Mouse (Mus musculus): Measurements from ENCODE around the gene Slco3a1. TPM values are rescaled to one million over a fixed set of nuclear protein-coding genes. Genes with fewer than 3 reads are reported as not detected.

The Slco3a1 gene
- polyA plus RNA-seq, 1 experiment from 2014 or later, result 19.5 TPM

DNA sequence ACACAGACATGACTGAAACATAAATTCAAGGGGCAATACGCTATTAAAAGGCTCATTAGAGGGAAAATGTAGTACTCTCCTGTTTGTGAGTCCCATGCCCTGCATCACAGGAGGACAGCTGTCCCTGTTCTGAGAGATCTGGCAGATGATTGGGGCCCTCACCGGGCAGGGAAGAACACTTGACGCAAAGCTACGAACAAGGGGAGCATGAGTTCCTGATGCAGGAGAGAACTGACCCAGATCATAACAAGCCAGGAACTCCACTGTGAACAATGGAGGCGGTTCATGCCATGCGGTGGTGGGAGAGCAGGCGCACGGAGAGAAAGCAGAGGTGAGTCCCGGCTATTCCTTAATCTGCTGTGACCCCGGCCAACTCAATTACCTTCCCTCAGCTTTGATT lies 48.9 kb downstream of the Slco3a1 start:
- H3K4me1 ChIP-seq, result peaks cover 17% of the 10 kb centered on the region
- peaks cover 4% of the 10 kb centered on the region for H3K36me3 ChIP-seq
- ATAC-seq (ENCODE audit: extremely low read depth, insufficient number of reproducible peaks, low FRiP score, low TSS enrichment), result no peak
- 75% methylated on average over 10 of the region's 10 CpGs for WGBS
- no peak overlapping the region for H3K9ac ChIP-seq
- no peak overlapping the region for H3K4me3 ChIP-seq
- no peaks in the 10 kb centered on the region for H3K27me3 ChIP-seq (replicated peaks)
- no peak overlapping the region for H3K27ac ChIP-seq (replicated peaks)
- no peaks in the 10 kb centered on the region for H3K9me3 ChIP-seq
- H3K4me2 ChIP-seq, result no peak overlapping the region

DNA sequence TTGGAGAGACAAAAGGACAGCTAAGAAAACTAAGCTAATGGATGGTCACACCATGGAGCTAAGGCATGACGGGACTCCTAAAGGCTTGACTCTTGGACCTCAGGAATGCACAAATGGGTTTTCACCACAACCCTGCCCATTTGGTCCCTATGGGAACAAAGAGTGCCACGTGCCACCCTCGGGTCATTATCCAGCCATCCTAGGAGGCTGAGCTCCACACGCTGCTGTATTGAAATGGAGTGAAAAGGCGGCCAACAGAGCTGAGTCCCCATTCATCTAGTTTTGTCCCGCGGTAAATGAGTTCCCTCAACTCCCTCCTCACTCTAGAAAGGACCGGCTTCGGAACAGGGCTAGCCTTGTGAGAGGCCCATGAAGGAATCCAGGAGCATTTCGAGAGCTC lies 53.4 kb downstream of the Slco3a1 start:
- no peak overlapping the region for H3K4me2 ChIP-seq
- H3K27me3 ChIP-seq (replicated peaks), result no peaks in the 10 kb centered on the region
- H3K36me3 ChIP-seq, result peaks cover 4% of the 10 kb centered on the region
- H3K9me3 ChIP-seq, result no peaks in the 10 kb centered on the region
- H3K4me3 ChIP-seq, result no peak overlapping the region
- no peak for ATAC-seq (ENCODE audit: extremely low read depth, insufficient number of reproducible peaks, low FRiP score, low TSS enrichment)
- H3K27ac ChIP-seq (replicated peaks), result no peak overlapping the region
- H3K9ac ChIP-seq, result no peak overlapping the region
- WGBS, result 72% methylated on average over 10 of the region's 10 CpGs
- peaks cover under 1% of the 10 kb centered on the region; the same call in 1 of the 2 replicates for H3K4me1 ChIP-seq

DNA sequence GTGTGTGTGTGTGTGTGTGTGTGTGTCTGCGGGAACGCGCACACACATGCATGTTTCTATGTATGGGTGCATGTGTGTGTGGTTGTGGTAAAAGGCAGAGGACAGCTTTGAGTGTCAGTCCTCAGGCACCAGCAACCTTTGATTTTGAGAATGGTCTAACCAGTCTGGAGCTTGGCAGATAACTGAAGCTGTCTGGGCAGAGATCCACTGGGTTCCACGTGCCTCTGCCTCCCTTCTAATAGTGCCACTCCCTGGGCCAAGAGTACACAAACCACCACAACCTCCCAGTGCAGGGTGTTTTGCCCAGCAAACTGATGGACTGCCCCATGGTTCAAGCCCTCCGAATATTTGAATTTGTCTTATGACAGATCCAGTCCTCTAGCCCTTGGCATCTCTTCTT lies 55.1 kb downstream of the Slco3a1 start:
- H3K36me3 ChIP-seq, result peaks cover 4% of the 10 kb centered on the region
- H3K9me3 ChIP-seq, result no peaks in the 10 kb centered on the region
- H3K4me3 ChIP-seq, result no peak overlapping the region
- no peak for ATAC-seq (ENCODE audit: extremely low read depth, insufficient number of reproducible peaks, low FRiP score, low TSS enrichment)
- no peak overlapping the region for H3K27ac ChIP-seq (replicated peaks)
- no peaks in the 10 kb centered on the region for H3K27me3 ChIP-seq (replicated peaks)
- no peak overlapping the region for H3K4me2 ChIP-seq
- H3K9ac ChIP-seq, result no peak overlapping the region
- WGBS, result 86% methylated on average over 5 of the region's 5 CpGs
- H3K4me1 ChIP-seq, result no peaks in the 10 kb centered on the region

DNA sequence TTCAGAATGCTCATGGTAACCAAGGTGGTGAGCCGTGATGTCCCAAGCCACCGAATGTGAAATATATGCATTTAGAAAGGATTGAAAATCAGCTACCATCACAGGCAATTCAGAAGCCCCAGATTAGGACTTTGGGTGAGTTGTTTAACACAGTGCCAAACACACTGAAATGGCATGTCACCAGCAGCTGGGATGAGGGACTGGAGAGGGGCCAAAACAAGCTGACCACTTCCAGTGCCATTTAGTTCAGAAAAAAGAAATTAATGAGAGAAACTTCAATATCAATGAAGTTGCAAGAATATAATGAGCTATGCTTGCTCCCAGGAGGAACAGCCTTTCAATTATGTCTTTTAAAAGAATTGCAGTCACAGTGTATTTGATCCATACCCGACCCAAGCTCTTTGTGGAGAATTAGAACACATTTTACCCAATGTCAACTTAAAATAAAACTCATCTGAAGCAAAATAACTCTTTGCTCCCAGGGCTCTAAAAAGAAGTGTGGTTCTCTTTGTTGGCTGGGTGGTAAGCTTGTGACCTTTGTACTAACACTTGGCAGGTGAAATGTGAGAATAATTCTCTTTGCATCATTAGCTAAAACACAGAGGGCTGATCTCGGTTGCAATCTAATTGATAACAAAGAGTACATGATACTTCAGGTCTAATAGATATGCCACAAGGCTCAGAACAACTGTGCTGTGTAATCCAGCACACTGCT lies 56.2 kb downstream of the Slco3a1 start:
- Histone ChIP-seq H3K36me3 (no peaks in the 10 kb centered on the region), H3K4me2 (no peak overlapping the region), H3K27ac (replicated peaks) (no peak overlapping the region), H3K27me3 (replicated peaks) (no peaks in the 10 kb centered on the region), H3K9me3 (no peaks in the 10 kb centered on the region), H3K4me1 (no peaks in the 10 kb centered on the region), H3K4me3 (no peak overlapping the region), H3K9ac (no peak overlapping the region)
- no peak for ATAC-seq (ENCODE audit: extremely low read depth, insufficient number of reproducible peaks, low FRiP score, low TSS enrichment)
- WGBS, result 80% methylated on average over 4 of the region's 4 CpGs

DNA sequence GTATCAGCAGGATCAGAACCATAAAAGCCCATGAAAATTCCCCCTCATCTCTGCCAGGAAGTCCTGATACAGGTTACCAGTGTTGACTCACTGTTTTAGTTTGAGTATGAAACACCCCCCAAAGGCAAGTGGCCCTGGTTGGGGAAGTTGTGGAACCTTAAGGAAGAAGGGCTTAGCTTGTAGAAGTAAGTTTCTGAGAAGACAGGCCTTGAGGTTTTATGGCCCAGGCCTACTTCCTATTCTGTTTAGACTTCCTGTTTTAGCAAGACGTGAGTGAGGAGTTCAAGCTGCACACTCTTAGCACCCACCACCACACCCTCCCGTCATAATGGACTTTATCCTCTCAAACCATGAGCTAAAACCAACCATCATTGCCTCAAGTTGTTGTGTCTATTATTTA lies 57.4 kb downstream of the Slco3a1 start:
- no peak overlapping the region for H3K4me2 ChIP-seq
- H3K4me1 ChIP-seq, result no peaks in the 10 kb centered on the region
- no peak overlapping the region for H3K4me3 ChIP-seq
- H3K9me3 ChIP-seq, result no peaks in the 10 kb centered on the region
- no peak overlapping the region for H3K27ac ChIP-seq (replicated peaks)
- H3K27me3 ChIP-seq (replicated peaks), result no peaks in the 10 kb centered on the region
- no peak overlapping the region for H3K9ac ChIP-seq
- no peak for ATAC-seq (ENCODE audit: extremely low read depth, insufficient number of reproducible peaks, low FRiP score, low TSS enrichment)
- no peaks in the 10 kb centered on the region for H3K36me3 ChIP-seq
- 73% methylated on average over 2 of the region's 2 CpGs for WGBS

DNA sequence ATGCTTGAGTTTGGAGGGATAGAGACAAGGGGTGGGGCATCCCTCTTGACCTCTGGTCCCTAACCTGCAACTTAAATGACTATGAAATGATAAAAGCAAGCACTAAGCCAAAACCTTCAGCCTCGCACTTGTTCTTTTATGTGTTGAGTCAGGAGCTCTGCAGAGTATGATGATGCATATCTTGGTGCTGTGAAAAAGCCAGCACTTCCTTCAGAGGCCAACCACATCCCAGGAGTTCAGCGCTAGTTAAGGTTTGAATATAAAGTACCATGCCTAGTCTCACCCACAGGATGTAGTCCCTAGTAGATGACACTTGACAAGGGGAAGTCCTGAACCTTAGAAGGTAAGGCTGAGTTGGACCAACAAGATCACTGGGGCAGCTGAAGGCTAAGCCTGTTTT lies 59.1 kb downstream of the Slco3a1 start:
- 78% methylated on average over 2 of the region's 2 CpGs for WGBS
- H3K4me3 ChIP-seq, result no peak overlapping the region
- H3K27ac ChIP-seq (replicated peaks), result no peak overlapping the region
- H3K4me1 ChIP-seq, result 0 out of 2 replicates have a peak, but pooled peaks cover 4% of the 10 kb centered on the region
- no peaks in the 10 kb centered on the region for H3K36me3 ChIP-seq
- no peak for ATAC-seq (ENCODE audit: extremely low read depth, insufficient number of reproducible peaks, low FRiP score, low TSS enrichment)
- H3K27me3 ChIP-seq (replicated peaks), result no peaks in the 10 kb centered on the region
- no peaks in the 10 kb centered on the region for H3K9me3 ChIP-seq
- no peak overlapping the region for H3K4me2 ChIP-seq
- H3K9ac ChIP-seq, result no peak overlapping the region

DNA sequence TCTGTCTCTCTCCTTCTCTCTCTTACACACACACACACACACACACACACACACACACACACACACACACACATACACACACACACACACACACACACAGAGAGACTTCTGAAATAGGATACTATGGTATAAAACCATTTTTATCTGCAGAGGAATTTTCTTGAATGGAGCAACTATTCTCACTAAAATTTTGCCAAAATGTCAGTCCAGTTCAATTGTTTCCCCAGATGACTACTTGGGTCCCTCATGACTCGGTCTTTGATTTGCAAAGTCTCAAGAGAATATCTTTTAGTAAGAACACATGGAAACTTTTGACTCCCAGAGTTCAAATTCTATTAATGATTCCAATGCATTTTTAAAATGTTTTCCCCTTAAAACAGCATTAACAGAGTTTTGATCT lies 60.8 kb downstream of the Slco3a1 start:
- H3K4me2 ChIP-seq, result no peak overlapping the region
- H3K27ac ChIP-seq (replicated peaks), result no peak overlapping the region
- no peaks in the 10 kb centered on the region for H3K27me3 ChIP-seq (replicated peaks)
- no peak for ATAC-seq (ENCODE audit: extremely low read depth, insufficient number of reproducible peaks, low FRiP score, low TSS enrichment)
- H3K4me1 ChIP-seq, result 0 out of 2 replicates have a peak, but pooled peaks cover 4% of the 10 kb centered on the region
- no peak overlapping the region for H3K9ac ChIP-seq
- WGBS, result 68% methylated on average over 1 of the region's 1 CpGs
- H3K4me3 ChIP-seq, result no peak overlapping the region
- no peaks in the 10 kb centered on the region for H3K9me3 ChIP-seq
- no peaks in the 10 kb centered on the region for H3K36me3 ChIP-seq

DNA sequence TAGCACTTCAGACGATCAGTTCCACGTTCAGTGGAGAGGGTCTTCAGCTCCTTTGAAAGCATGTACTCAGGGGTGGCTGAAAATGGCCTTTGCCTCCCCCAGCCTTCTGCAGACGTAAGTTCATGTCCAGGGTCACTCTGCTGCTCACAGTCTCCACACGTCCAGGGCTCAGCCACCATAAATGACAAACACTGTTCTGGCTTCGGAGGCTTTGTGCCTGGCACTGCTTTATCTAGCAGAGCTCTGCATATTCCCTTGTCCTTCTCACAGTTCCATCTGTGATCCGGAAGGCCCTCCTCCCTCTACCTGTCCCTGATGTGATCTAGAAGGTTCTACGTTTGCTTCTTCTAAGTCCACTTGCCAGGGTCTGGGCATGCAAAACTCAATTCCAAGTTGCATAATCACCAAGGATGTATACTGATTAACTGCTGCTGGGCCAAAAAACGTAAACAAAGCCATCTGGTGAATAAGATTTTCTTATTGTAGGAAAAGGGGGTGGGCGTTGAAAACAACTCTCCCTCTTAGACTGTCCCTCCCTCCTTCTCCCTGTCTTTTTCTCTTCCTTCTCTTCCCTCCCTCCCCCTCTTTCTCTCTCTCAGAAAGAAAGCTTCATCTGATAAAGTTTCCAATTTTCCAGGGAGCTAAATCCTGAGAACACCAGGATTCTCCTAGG lies 62.8 kb downstream of the Slco3a1 start:
- 61% methylated on average over 9 of the region's 9 CpGs for WGBS
- no peaks in the 10 kb centered on the region for H3K27me3 ChIP-seq (replicated peaks)
- 0 out of 2 replicates have a peak, but pooled peaks cover 4% of the 10 kb centered on the region for H3K4me1 ChIP-seq
- H3K4me3 ChIP-seq, result no peak overlapping the region
- H3K9ac ChIP-seq, result no peak overlapping the region
- ATAC-seq (ENCODE audit: extremely low read depth, insufficient number of reproducible peaks, low FRiP score, low TSS enrichment), result no peak
- H3K9me3 ChIP-seq, result no peaks in the 10 kb centered on the region
- H3K27ac ChIP-seq (replicated peaks), result no peak overlapping the region
- H3K36me3 ChIP-seq, result no peaks in the 10 kb centered on the region
- H3K4me2 ChIP-seq, result no peak overlapping the region

DNA sequence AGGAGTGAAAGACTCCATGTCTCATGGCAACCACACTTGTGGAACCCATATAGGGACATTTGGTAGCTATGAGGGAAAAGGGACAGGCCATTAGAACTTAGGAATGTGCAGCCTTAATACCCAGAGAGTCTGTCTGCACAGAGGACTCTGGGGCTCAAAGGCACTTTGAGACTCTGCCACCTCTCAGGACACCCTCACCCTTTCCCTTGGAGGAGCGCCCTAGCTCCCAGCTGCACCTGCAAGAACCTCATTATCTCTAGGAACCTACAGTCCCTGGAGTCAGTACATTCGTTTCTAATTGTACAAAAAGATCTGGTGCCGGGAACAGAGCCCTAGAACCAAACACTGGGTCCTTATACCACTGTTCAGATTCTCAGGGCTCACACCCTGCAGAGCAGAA lies 66.4 kb downstream of the Slco3a1 start:
- 75% methylated on average over 3 of the region's 3 CpGs for WGBS
- no peaks in the 10 kb centered on the region for H3K9me3 ChIP-seq
- ATAC-seq (ENCODE audit: extremely low read depth, insufficient number of reproducible peaks, low FRiP score, low TSS enrichment), result no peak

DNA sequence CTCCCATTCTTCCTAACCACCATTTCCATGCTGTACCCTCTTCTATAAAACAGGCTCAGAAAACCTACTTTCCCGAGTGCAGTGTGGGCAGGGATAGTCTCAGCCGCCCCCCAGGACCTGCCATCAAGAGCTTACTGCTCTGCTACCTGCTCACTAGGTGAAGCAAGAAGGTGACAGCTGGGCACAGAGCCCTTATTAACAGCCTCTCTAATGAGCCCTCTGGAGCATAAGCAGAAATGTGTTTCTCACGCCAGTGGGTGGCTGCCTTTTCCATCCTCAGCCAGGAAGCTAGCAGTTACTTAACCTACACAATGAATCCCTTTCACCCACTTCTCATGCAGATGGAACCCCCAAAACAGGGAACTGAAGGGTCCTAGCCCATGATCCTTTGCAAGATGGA lies 66.9 kb downstream of the Slco3a1 start:
- H3K9ac ChIP-seq, result no peak overlapping the region
- H3K27ac ChIP-seq (replicated peaks), result no peak overlapping the region
- no peak for ATAC-seq (ENCODE audit: extremely low read depth, insufficient number of reproducible peaks, low FRiP score, low TSS enrichment)
- H3K9me3 ChIP-seq, result no peaks in the 10 kb centered on the region
- H3K36me3 ChIP-seq, result no peaks in the 10 kb centered on the region
- no peaks in the 10 kb centered on the region for H3K27me3 ChIP-seq (replicated peaks)
- H3K4me2 ChIP-seq, result no peak overlapping the region
- 0 out of 2 replicates have a peak, but pooled peaks cover 7% of the 10 kb centered on the region for H3K4me1 ChIP-seq
- 65% methylated on average over 3 of the region's 3 CpGs for whole genome bisulfite sequencing
- no peak overlapping the region for H3K4me3 ChIP-seq

More for the DNA sequence above, 66.4 kb downstream of the Slco3a1 start:
- Histone ChIP-seq H3K9ac (no peak overlapping the region), H3K4me3 (no peak overlapping the region), H3K4me2 (no peak overlapping the region), H3K4me1 (0 out of 2 replicates have a peak, but pooled peaks cover 4% of the 10 kb centered on the region), H3K36me3 (no peaks in the 10 kb centered on the region), H3K27ac (replicated peaks) (no peak overlapping the region), H3K27me3 (replicated peaks) (no peaks in the 10 kb centered on the region)

DNA sequence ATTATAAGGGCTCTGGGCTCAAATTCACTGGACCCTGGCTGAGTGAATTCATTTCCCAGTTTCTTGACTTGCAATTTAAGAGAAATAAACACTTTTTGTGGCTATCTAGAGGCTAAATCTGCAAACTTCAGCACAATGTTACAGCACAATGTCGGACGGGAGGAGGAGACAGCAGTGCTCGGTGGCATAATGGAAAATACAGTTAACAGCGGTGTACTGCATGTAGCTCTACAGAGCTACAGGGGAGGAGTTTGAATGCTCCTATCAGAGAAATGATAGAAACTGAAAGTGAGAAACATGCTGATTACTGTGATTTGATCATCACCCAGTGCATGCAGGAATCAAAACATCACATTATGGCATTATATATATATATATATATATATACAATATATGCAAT lies 68.5 kb downstream of the Slco3a1 start:
- WGBS, result 71% methylated on average over 4 of the region's 4 CpGs
- no peaks in the 10 kb centered on the region for H3K9me3 ChIP-seq
- no peaks in the 10 kb centered on the region for H3K36me3 ChIP-seq
- H3K4me2 ChIP-seq, result no peak overlapping the region
- 0 out of 2 replicates have a peak, but pooled peaks cover 4% of the 10 kb centered on the region for H3K4me1 ChIP-seq
- H3K27ac ChIP-seq (replicated peaks), result no peak overlapping the region
- no peak overlapping the region for H3K9ac ChIP-seq
- H3K4me3 ChIP-seq, result no peak overlapping the region
- ATAC-seq (ENCODE audit: extremely low read depth, insufficient number of reproducible peaks, low FRiP score, low TSS enrichment), result no peak
- H3K27me3 ChIP-seq (replicated peaks), result no peaks in the 10 kb centered on the region

DNA sequence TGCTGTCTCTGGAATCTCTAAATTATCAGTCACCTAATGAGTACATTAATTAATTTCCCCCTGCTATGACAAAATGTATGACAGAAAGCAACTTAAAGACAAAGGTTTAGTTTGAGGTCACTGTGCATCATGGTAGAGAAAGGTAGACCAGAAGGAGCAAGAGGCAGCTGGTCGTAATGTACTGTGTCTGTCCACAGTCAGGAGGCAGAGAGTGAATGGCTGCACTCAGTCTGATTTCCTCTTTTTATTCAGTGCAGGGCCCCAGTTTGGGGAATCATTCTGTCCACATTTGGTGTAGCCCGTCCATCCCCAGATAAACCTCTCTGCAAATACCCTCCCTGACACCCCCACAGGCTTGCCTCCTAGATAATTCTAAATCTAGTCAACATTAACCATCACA lies 68.9 kb downstream of the Slco3a1 start:
- H3K27ac ChIP-seq (replicated peaks), result no peak overlapping the region
- no peak overlapping the region for H3K4me2 ChIP-seq
- WGBS, result 70% methylated on average over 2 of the region's 2 CpGs
- 0 out of 2 replicates have a peak, but pooled peaks cover 4% of the 10 kb centered on the region for H3K4me1 ChIP-seq
- no peak overlapping the region for H3K9ac ChIP-seq
- no peak overlapping the region for H3K4me3 ChIP-seq
- H3K36me3 ChIP-seq, result no peaks in the 10 kb centered on the region
- no peaks in the 10 kb centered on the region for H3K27me3 ChIP-seq (replicated peaks)
- no peak for ATAC-seq (ENCODE audit: extremely low read depth, insufficient number of reproducible peaks, low FRiP score, low TSS enrichment)
- H3K9me3 ChIP-seq, result no peaks in the 10 kb centered on the region
